Mouse (Mus musculus): ENCODE data around the gene Glis3. TPM values are rescaled to one million over a fixed set of nuclear protein-coding genes. Genes with fewer than 3 reads are reported as not detected.

The Glis3 gene
- polyA plus RNA-seq, 1 experiment from 2014 or later: 2.9 TPM

- H3K36me3 ChIP-seq (ENCODE audit: control insufficient read depth, insufficient read depth, low read length): no peaks in the 10 kb centered on the region
- 82% methylated on average over 4 of the region's 4 CpGs for WGBS
Measured at GRCm38 (mm10) chr19:28685484-28685883, 5.6 kb upstream of the Glis3 start.

GRCm38 (mm10) chr19:28684347-28684746 is 4.5 kb upstream of the Glis3 start:
- ATAC-seq (ENCODE audit: low FRiP score): no peak
- Histone ChIP-seq H3K4me1 (replicated peaks; ENCODE audit: control insufficient read depth, insufficient read depth, low read length) (no peaks in the 10 kb centered on the region), H3K27ac (ENCODE audit: low read depth, low read length) (no peak overlapping the region), H3K27me3 (ENCODE audit: control insufficient read depth, insufficient read depth, low read length) (no peaks in the 10 kb centered on the region), H3K36me3 (ENCODE audit: control insufficient read depth, insufficient read depth, low read length) (no peaks in the 10 kb centered on the region), H3K9ac (ENCODE audit: low read depth, low read length) (no peak overlapping the region), H3K4me2 (replicated peaks; ENCODE audit: low read depth, low read length) (no peak overlapping the region), H3K4me3 (ENCODE audit: low read depth, low read length) (no peak overlapping the region), H3K9me3 (ENCODE audit: control insufficient read depth, low read length) (no peaks in the 10 kb centered on the region)
- 96% methylated on average over 6 of the region's 6 CpGs for WGBS
- no peak for DNase-seq (ENCODE audit: low spot score)

More at GRCm38 (mm10) chr19:28685484-28685883, 5.6 kb upstream of the Glis3 start:
- DNase-seq (ENCODE audit: low spot score): no peak
- Histone ChIP-seq H3K4me1 (replicated peaks; ENCODE audit: control insufficient read depth, insufficient read depth, low read length) (no peaks in the 10 kb centered on the region), H3K9me3 (ENCODE audit: control insufficient read depth, low read length) (no peaks in the 10 kb centered on the region), H3K9ac (ENCODE audit: low read depth, low read length) (no peak overlapping the region), H3K27ac (ENCODE audit: low read depth, low read length) (no peak overlapping the region), H3K27me3 (ENCODE audit: control insufficient read depth, insufficient read depth, low read length) (no peaks in the 10 kb centered on the region), H3K4me3 (ENCODE audit: low read depth, low read length) (no peak overlapping the region), H3K4me2 (replicated peaks; ENCODE audit: low read depth, low read length) (no peak overlapping the region)
- ATAC-seq (ENCODE audit: low FRiP score): no peak

- no peaks in the 10 kb centered on the region for H3K36me3 ChIP-seq (ENCODE audit: control insufficient read depth, insufficient read depth, low read length)
- ATAC-seq (ENCODE audit: low FRiP score) (no peak), DNase-seq (ENCODE audit: low spot score) (no peak)
- H3K4me3 ChIP-seq (ENCODE audit: low read depth, low read length): no peak overlapping the region
- H3K9ac ChIP-seq (ENCODE audit: low read depth, low read length): no peak overlapping the region
- peaks cover 5% of the 10 kb centered on the region for H3K4me1 ChIP-seq (replicated peaks; ENCODE audit: control insufficient read depth, insufficient read depth, low read length)
- WGBS: 86% methylated on average over 4 of the region's 4 CpGs
- H3K27me3 ChIP-seq (ENCODE audit: control insufficient read depth, insufficient read depth, low read length): peaks cover 9% of the 10 kb centered on the region
- H3K9me3 ChIP-seq (ENCODE audit: control insufficient read depth, low read length): no peaks in the 10 kb centered on the region
- H3K4me2 ChIP-seq (replicated peaks; ENCODE audit: low read depth, low read length): no peak overlapping the region
- H3K27ac ChIP-seq (ENCODE audit: low read depth, low read length): no peak overlapping the region
Measured at GRCm38 (mm10) chr19:28683346-28683745, 3.5 kb upstream of the Glis3 start.

GRCm38 (mm10) chr19:28679291-28679775 is 544 bp downstream of the Glis3 start:
- H3K36me3 ChIP-seq (ENCODE audit: control insufficient read depth, insufficient read depth, low read length): no peaks in the 10 kb centered on the region
- WGBS: under 1% methylated on average over 28 of the region's 28 CpGs
- H3K9ac ChIP-seq (ENCODE audit: low read depth, low read length): peak overlapping the region; percentile 31
- no peak overlapping the region for H3K27ac ChIP-seq (ENCODE audit: low read depth, low read length)
- peak overlapping the region; percentile 36 for H3K4me3 ChIP-seq (ENCODE audit: low read depth, low read length)
- ATAC-seq (ENCODE audit: low FRiP score) (0 out of 2 replicates have a peak, but pooled peaks have one; percentile 12), DNase-seq (ENCODE audit: low spot score) (peak; percentile 69)
- peaks cover 16% of the 10 kb centered on the region for H3K27me3 ChIP-seq (ENCODE audit: control insufficient read depth, insufficient read depth, low read length)
- peak overlapping the region; percentile 72 for H3K4me2 ChIP-seq (replicated peaks; ENCODE audit: low read depth, low read length)
- H3K9me3 ChIP-seq (ENCODE audit: control insufficient read depth, low read length): no peaks in the 10 kb centered on the region
- peaks cover 10% of the 10 kb centered on the region for H3K4me1 ChIP-seq (replicated peaks; ENCODE audit: control insufficient read depth, insufficient read depth, low read length)

GRCm38 (mm10) chr19:28678646-28679270 is 1.1 kb downstream of the Glis3 start:
- Histone ChIP-seq H3K27ac (ENCODE audit: low read depth, low read length) (no peak overlapping the region), H3K36me3 (ENCODE audit: control insufficient read depth, insufficient read depth, low read length) (no peaks in the 10 kb centered on the region), H3K27me3 (ENCODE audit: control insufficient read depth, insufficient read depth, low read length) (peaks cover 16% of the 10 kb centered on the region), H3K4me2 (replicated peaks; ENCODE audit: low read depth, low read length) (peak overlapping the region; percentile 72), H3K9me3 (ENCODE audit: control insufficient read depth, low read length) (no peaks in the 10 kb centered on the region), H3K9ac (ENCODE audit: low read depth, low read length) (peak overlapping the region; percentile 31; the same call in 1 of the 2 replicates), H3K4me3 (ENCODE audit: low read depth, low read length) (peak overlapping the region; percentile 36), H3K4me1 (replicated peaks; ENCODE audit: control insufficient read depth, insufficient read depth, low read length) (peaks cover 10% of the 10 kb centered on the region)
- WGBS: under 1% methylated on average over 30 of the region's 30 CpGs
- ATAC-seq (ENCODE audit: low FRiP score): no peak
- DNase-seq (ENCODE audit: low spot score): no peak

GRCm38 (mm10) chr19:28677728-28678438 is 2.0 kb downstream of the Glis3 start:
- no peak overlapping the region for H3K27ac ChIP-seq (ENCODE audit: low read depth, low read length)
- H3K27me3 ChIP-seq (ENCODE audit: control insufficient read depth, insufficient read depth, low read length): peaks cover 16% of the 10 kb centered on the region
- DNase-seq (ENCODE audit: low spot score) (peak; percentile 44), ATAC-seq (ENCODE audit: low FRiP score) (no peak)
- peak overlapping the region; percentile 72 for H3K4me2 ChIP-seq (replicated peaks; ENCODE audit: low read depth, low read length)
- H3K4me1 ChIP-seq (replicated peaks; ENCODE audit: control insufficient read depth, insufficient read depth, low read length): peaks cover 10% of the 10 kb centered on the region
- peak overlapping the region; percentile 40; the same call in 1 of the 2 replicates for H3K9ac ChIP-seq (ENCODE audit: low read depth, low read length)
- H3K36me3 ChIP-seq (ENCODE audit: control insufficient read depth, insufficient read depth, low read length): no peaks in the 10 kb centered on the region
- H3K9me3 ChIP-seq (ENCODE audit: control insufficient read depth, low read length): no peaks in the 10 kb centered on the region
- under 1% methylated on average over 27 of the region's 32 CpGs for WGBS
- peak overlapping the region; percentile 36 for H3K4me3 ChIP-seq (ENCODE audit: low read depth, low read length)

GRCm38 (mm10) chr19:28677045-28677727 is 2.7 kb downstream of the Glis3 start:
- peak; percentile 14 for DNase-seq (ENCODE audit: low spot score)
- 22% methylated on average over 8 of the region's 8 CpGs for WGBS
- peak overlapping the region; percentile 36; the same call in 1 of the 2 replicates for H3K4me3 ChIP-seq (ENCODE audit: low read depth, low read length)

GRCm38 (mm10) chr19:28663781-28664180 is 16.1 kb downstream of the Glis3 start:
- Histone ChIP-seq H3K9ac (ENCODE audit: low read depth, low read length) (no peak overlapping the region), H3K4me3 (ENCODE audit: low read depth, low read length) (no peak overlapping the region), H3K4me1 (replicated peaks; ENCODE audit: control insufficient read depth, insufficient read depth, low read length) (no peaks in the 10 kb centered on the region), H3K27me3 (ENCODE audit: control insufficient read depth, insufficient read depth, low read length) (no peaks in the 10 kb centered on the region), H3K4me2 (replicated peaks; ENCODE audit: low read depth, low read length) (no peak overlapping the region), H3K27ac (ENCODE audit: low read depth, low read length) (no peak overlapping the region), H3K9me3 (ENCODE audit: control insufficient read depth, low read length) (no peaks in the 10 kb centered on the region), H3K36me3 (ENCODE audit: control insufficient read depth, insufficient read depth, low read length) (no peaks in the 10 kb centered on the region)
- no peak for ATAC-seq (ENCODE audit: low FRiP score)
- no peak for DNase-seq (ENCODE audit: low spot score)
- 93% methylated on average over 9 of the region's 9 CpGs for WGBS

More at GRCm38 (mm10) chr19:28677045-28677727, 2.7 kb downstream of the Glis3 start:
- H3K27ac ChIP-seq (ENCODE audit: low read depth, low read length): no peak overlapping the region
- H3K9ac ChIP-seq (ENCODE audit: low read depth, low read length): no peak overlapping the region
- ATAC-seq (ENCODE audit: low FRiP score): no peak
- peaks cover 10% of the 10 kb centered on the region for H3K4me1 ChIP-seq (replicated peaks; ENCODE audit: control insufficient read depth, insufficient read depth, low read length)
- peaks cover 16% of the 10 kb centered on the region for H3K27me3 ChIP-seq (ENCODE audit: control insufficient read depth, insufficient read depth, low read length)
- H3K4me2 ChIP-seq (replicated peaks; ENCODE audit: low read depth, low read length): peak overlapping the region; percentile 72
- no peaks in the 10 kb centered on the region for H3K9me3 ChIP-seq (ENCODE audit: control insufficient read depth, low read length)
- H3K36me3 ChIP-seq (ENCODE audit: control insufficient read depth, insufficient read depth, low read length): no peaks in the 10 kb centered on the region

All from hindbrain, embryonic 11.5 days (tissue).